Mouse (Mus musculus): ENCODE results near the gene Chka. TPM values are rescaled to one million over a fixed set of nuclear protein-coding genes. Genes with fewer than 3 reads are reported as not detected.

Chka gene
- polyA plus RNA-seq, 1 experiment = 39.1 TPM

GRCm38 (mm10) chr19:3819899-3820444 is 31.6 kb upstream of the Chka start:
- 94% methylated on average over 2 of the region's 2 CpGs for WGBS
- no peak for DNase-seq
- TF ChIP-seq POLR2A (IDR thresholded peaks at IDR 0.05; ENCODE audit: control insufficient read depth, extremely low read depth, insufficient read depth, low read length, poor library complexity) (no peak), CTCF (IDR thresholded peaks at IDR 0.05; ENCODE audit: borderline replicate concordance, control insufficient read depth, extremely low read depth, insufficient read depth, low read length, poor library complexity) (no peak)
- Histone ChIP-seq H3K27me3 (ENCODE audit: control insufficient read depth, insufficient read depth, low read length) (no peaks in the 10 kb centered on the region), H3K27ac (ENCODE audit: control insufficient read depth, insufficient read depth, low read length) (no peak overlapping the region), H3K36me3 (ENCODE audit: control insufficient read depth, insufficient read depth, low read length) (peaks cover 12% of the 10 kb centered on the region), H3K4me3 (ENCODE audit: control insufficient read depth, insufficient read depth, low read length) (no peak overlapping the region), H3K4me1 (replicated peaks; ENCODE audit: control insufficient read depth, insufficient read depth, low read length) (peaks cover 5% of the 10 kb centered on the region; the same call in 1 of the 2 replicates)

- no peaks in the 10 kb centered on the region for H3K27me3 ChIP-seq (ENCODE audit: control insufficient read depth, insufficient read depth, low read length)
- H3K27ac ChIP-seq (ENCODE audit: control insufficient read depth, insufficient read depth, low read length) = no peak overlapping the region
- no peaks in the 10 kb centered on the region for H3K36me3 ChIP-seq (ENCODE audit: control insufficient read depth, insufficient read depth, low read length)
- H3K4me3 ChIP-seq (ENCODE audit: control insufficient read depth, insufficient read depth, low read length) = no peak overlapping the region
- no peak for DNase-seq
- peaks cover 5% of the 10 kb centered on the region; the same call in 1 of the 2 replicates for H3K4me1 ChIP-seq (replicated peaks; ENCODE audit: control insufficient read depth, insufficient read depth, low read length)
- TF ChIP-seq POLR2A (IDR thresholded peaks at IDR 0.05; ENCODE audit: control insufficient read depth, extremely low read depth, insufficient read depth, low read length, poor library complexity) (no peak), CTCF (IDR thresholded peaks at IDR 0.05; ENCODE audit: borderline replicate concordance, control insufficient read depth, extremely low read depth, insufficient read depth, low read length, poor library complexity) (no peak)
Measured at GRCm38 (mm10) chr19:3825044-3825443, 26.5 kb upstream of the Chka start.

- TF ChIP-seq POLR2A (IDR thresholded peaks at IDR 0.05; ENCODE audit: control insufficient read depth, extremely low read depth, insufficient read depth, low read length, poor library complexity) (no peak), CTCF (IDR thresholded peaks at IDR 0.05; ENCODE audit: borderline replicate concordance, control insufficient read depth, extremely low read depth, insufficient read depth, low read length, poor library complexity) (no peak)
- Histone ChIP-seq H3K27ac (ENCODE audit: control insufficient read depth, insufficient read depth, low read length) (no peak overlapping the region), H3K27me3 (ENCODE audit: control insufficient read depth, insufficient read depth, low read length) (no peaks in the 10 kb centered on the region), H3K4me3 (ENCODE audit: control insufficient read depth, insufficient read depth, low read length) (no peak overlapping the region), H3K4me1 (replicated peaks; ENCODE audit: control insufficient read depth, insufficient read depth, low read length) (no peaks in the 10 kb centered on the region), H3K36me3 (ENCODE audit: control insufficient read depth, insufficient read depth, low read length) (no peaks in the 10 kb centered on the region)
- 96% methylated on average over 3 of the region's 3 CpGs for WGBS
- DNase-seq = no peak
Measured at GRCm38 (mm10) chr19:3829863-3830262, 21.7 kb upstream of the Chka start.

GRCm38 (mm10) chr19:3831716-3832115 is 19.9 kb upstream of the Chka start:
- 96% methylated on average over 8 of the region's 8 CpGs for WGBS
- no peak for DNase-seq
- TF ChIP-seq CTCF (IDR thresholded peaks at IDR 0.05; ENCODE audit: borderline replicate concordance, control insufficient read depth, extremely low read depth, insufficient read depth, low read length, poor library complexity) (no peak), POLR2A (IDR thresholded peaks at IDR 0.05; ENCODE audit: control insufficient read depth, extremely low read depth, insufficient read depth, low read length, poor library complexity) (no peak)
- H3K4me3 ChIP-seq (ENCODE audit: control insufficient read depth, insufficient read depth, low read length) = no peak overlapping the region
- H3K36me3 ChIP-seq (ENCODE audit: control insufficient read depth, insufficient read depth, low read length) = no peaks in the 10 kb centered on the region
- no peaks in the 10 kb centered on the region for H3K27me3 ChIP-seq (ENCODE audit: control insufficient read depth, insufficient read depth, low read length)
- no peak overlapping the region for H3K27ac ChIP-seq (ENCODE audit: control insufficient read depth, insufficient read depth, low read length)
- peaks cover 1% of the 10 kb centered on the region for H3K4me1 ChIP-seq (replicated peaks; ENCODE audit: control insufficient read depth, insufficient read depth, low read length)

- DNase-seq = no peak
- no peak overlapping the region for H3K4me3 ChIP-seq (ENCODE audit: control insufficient read depth, insufficient read depth, low read length)
- TF ChIP-seq POLR2A (IDR thresholded peaks at IDR 0.05; ENCODE audit: control insufficient read depth, extremely low read depth, insufficient read depth, low read length, poor library complexity) = no peak
- no peak for TF ChIP-seq CTCF (IDR thresholded peaks at IDR 0.05; ENCODE audit: borderline replicate concordance, control insufficient read depth, extremely low read depth, insufficient read depth, low read length, poor library complexity)
- no peaks in the 10 kb centered on the region for H3K36me3 ChIP-seq (ENCODE audit: control insufficient read depth, insufficient read depth, low read length)
- H3K27me3 ChIP-seq (ENCODE audit: control insufficient read depth, insufficient read depth, low read length) = no peaks in the 10 kb centered on the region
- peaks cover 13% of the 10 kb centered on the region for H3K4me1 ChIP-seq (replicated peaks; ENCODE audit: control insufficient read depth, insufficient read depth, low read length)
- H3K27ac ChIP-seq (ENCODE audit: control insufficient read depth, insufficient read depth, low read length) = no peak overlapping the region
- 47% methylated on average over 4 of the region's 4 CpGs for whole genome bisulfite sequencing
Measured at GRCm38 (mm10) chr19:3832851-3833353, 18.7 kb upstream of the Chka start.

GRCm38 (mm10) chr19:3834301-3834700 is 17.3 kb upstream of the Chka start:
- H3K27me3 ChIP-seq (ENCODE audit: control insufficient read depth, insufficient read depth, low read length) = no peaks in the 10 kb centered on the region

More at GRCm38 (mm10) chr19:3834301-3834700, 17.3 kb upstream of the Chka start:
- 95% methylated on average over 7 of the region's 7 CpGs for WGBS
- TF ChIP-seq CTCF (IDR thresholded peaks at IDR 0.05; ENCODE audit: borderline replicate concordance, control insufficient read depth, extremely low read depth, insufficient read depth, low read length, poor library complexity) = no peak
- no peak for TF ChIP-seq POLR2A (IDR thresholded peaks at IDR 0.05; ENCODE audit: control insufficient read depth, extremely low read depth, insufficient read depth, low read length, poor library complexity)
- DNase-seq = no peak
- no peak overlapping the region for H3K4me3 ChIP-seq (ENCODE audit: control insufficient read depth, insufficient read depth, low read length)
- H3K27ac ChIP-seq (ENCODE audit: control insufficient read depth, insufficient read depth, low read length) = no peak overlapping the region
- H3K4me1 ChIP-seq (replicated peaks; ENCODE audit: control insufficient read depth, insufficient read depth, low read length) = peaks cover 13% of the 10 kb centered on the region
- no peaks in the 10 kb centered on the region for H3K36me3 ChIP-seq (ENCODE audit: control insufficient read depth, insufficient read depth, low read length)

Data from thymus, adult 2 months (tissue).